Mouse (Mus musculus): ENCODE results near the gene Slc30a7. TPM values are rescaled to one million over a fixed set of nuclear protein-coding genes. Genes with fewer than 3 reads are reported as not detected.

Slc30a7 gene
- total RNA-seq, 2 experiments from 2014 or later, result 24.2 to 26.9 TPM

DNA sequence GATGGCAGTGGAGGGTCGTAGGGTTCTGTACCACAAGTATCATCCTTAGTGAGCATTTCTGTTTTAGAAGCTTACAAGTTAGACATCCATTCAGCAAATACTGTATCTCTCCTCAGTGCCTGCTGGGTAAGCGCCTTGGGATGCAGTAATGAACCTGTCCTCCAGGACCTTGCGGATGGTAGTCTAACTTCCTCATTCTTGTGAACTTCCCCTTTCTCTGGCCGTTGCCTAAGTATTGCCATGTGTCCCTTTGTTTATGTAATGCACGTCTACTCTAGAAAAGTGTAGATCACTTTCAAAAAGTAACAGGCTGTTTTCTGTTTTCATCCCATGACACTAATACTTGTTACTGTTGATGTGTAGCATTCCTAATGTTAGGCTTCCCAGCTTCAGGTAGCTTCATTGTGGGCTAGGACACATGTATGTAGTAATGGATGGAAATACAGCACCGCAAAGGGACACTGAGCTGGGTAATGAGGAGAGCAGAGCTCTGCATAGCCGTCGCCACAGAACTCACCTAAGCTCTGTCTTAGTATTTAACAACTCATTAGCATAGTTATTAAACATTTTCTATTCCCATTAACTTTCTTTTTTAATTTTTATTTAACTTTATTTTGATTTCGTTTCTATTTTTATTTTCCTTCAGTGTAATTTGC lies 104.8 kb downstream of the Slc30a7 start:
- no peak for DNase-seq (ENCODE audit: low spot score in 2 of 2)
- intact Hi-C loops (cut with DNase I), result no loop called here

GRCm38 (mm10) chr3:115898354-115898948 lies 108.8 kb downstream of the Slc30a7 start:
- no peak for DNase-seq (ENCODE audit: low spot score in 2 of 2)
- intact Hi-C loops (cut with DNase I), result no loop called here

- intact Hi-C loops (cut with DNase I), result no loop called here
- no peak for DNase-seq (ENCODE audit: low spot score in 2 of 2)
These were observed 114.0 kb downstream of the Slc30a7 start for GRCm38 (mm10) chr3:115893166-115893565.

DNA sequence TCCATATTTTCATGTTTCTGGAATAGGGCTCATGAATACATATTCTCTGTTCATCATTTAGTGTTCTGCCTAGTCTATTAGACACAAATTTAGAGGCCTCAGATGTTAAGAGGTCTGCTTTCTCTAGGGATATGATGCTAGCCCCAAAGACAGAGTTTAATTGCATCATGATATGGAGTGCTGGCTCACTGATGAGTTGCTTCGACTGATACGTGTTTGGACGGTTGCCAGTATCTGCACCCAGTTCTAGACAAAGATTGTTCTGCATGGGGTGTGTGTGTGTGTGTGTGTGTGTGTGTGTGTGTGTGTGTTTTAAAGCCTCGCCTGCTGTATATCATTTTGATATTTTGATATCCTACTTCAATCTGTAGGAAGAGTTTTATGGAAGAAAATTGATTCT lies 114.9 kb downstream of the Slc30a7 start:
- no peak for DNase-seq (ENCODE audit: low spot score in 2 of 2)
- intact Hi-C loops (cut with DNase I), result no loop called here

Small RNAs within 50 kb of the gene (microRNA-seq; reads per million reads assigned to microRNA genes)
- gene Mir669n, result 0 reads per million in 2 experiments

Other genes starting within 250 kb of the Slc30a7 start
- gene Dph5, start 119.6 kb downstream of the Slc30a7 start, total RNA-seq (2021), result 10 to 100 TPM; 11.7 to 12.5 TPM
- gene Extl2, start 56 bp upstream of the Slc30a7 start, total RNA-seq (2021), result 10 to 100 TPM; 76.1 to 87.2 TPM
- 10 to 100 TPM; 34.6 to 35.2 TPM for gene Vcam1, start 122.3 kb upstream of the Slc30a7 start, total RNA-seq (2021)
- 10 to 100 TPM; 84.5 to 96.3 TPM for gene Gpr88, start 246.1 kb upstream of the Slc30a7 start, total RNA-seq (2021)